Mouse (Mus musculus): ENCODE data around the gene Eef1a1.
"Not testable (repeated sequence)": the region's sequence is repeated elsewhere in the genome, so short reads cannot be mapped to it uniquely, and the experiment has no call there.

Eef1a1 gene

GRCm38 (mm10) chr9:78480706-78481358 is 8.1 kb downstream of the Eef1a1 start:
- in situ Hi-C loops (cut with MboI; ENCODE audit: low pct_unique_long_range_greater_than_20kb in 1 of 2, low sequenced_read_pairs in 2 of 2, unreplicated experiment in 1 of 2) = loop anchor here in 1 of 2 experiments (5.0 kb wide), 1 partner anchor 36 kb away; no protein-coding TSS in a partner anchor

GRCm38 (mm10) chr9:78480227-78480626 is 8.7 kb downstream of the Eef1a1 start:
- in situ Hi-C loops (cut with MboI; ENCODE audit: low pct_unique_long_range_greater_than_20kb in 1 of 2, low sequenced_read_pairs in 2 of 2, unreplicated experiment in 1 of 2) = loop anchor here in 1 of 2 experiments (5.0 kb wide), 1 partner anchor 37 kb away; no protein-coding TSS in a partner anchor

GRCm38 (mm10) chr9:78479308-78479707 is 9.6 kb downstream of the Eef1a1 start:
- in situ Hi-C loops (cut with MboI; ENCODE audit: low pct_unique_long_range_greater_than_20kb in 1 of 2, low sequenced_read_pairs in 2 of 2, unreplicated experiment in 1 of 2) = not testable (repeated sequence)

DNA sequence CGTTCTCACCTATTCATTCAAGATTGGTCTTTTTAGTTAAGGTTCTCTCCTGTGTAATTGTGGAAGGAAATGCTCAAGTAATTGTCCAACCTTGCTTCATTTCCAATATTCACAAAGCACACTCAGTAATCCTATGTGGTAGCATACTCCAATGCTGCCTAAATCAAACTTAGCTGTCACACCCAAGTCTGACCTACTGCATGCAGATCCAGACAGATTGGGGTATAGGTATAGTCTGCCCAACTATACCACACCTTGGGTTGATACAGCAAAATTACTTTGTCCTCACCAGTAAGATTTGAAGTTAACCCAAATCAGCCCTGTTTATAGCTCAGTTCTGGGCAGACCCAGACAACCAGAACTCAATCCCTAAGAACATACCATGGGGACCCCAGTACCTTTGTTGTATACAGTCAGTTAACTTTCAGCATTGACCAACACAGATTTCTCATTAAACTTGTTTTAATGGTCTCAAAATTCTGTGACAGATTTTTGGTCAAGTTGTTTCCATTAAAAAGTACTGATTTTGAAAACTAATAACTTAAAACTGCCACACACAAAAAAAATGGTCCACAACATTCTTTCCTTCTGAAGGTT is 10.8 kb downstream of the Eef1a1 start:
- in situ Hi-C loops (cut with MboI; ENCODE audit: low pct_unique_long_range_greater_than_20kb in 1 of 2, low sequenced_read_pairs in 2 of 2, unreplicated experiment in 1 of 2) = not testable (repeated sequence)

DNA sequence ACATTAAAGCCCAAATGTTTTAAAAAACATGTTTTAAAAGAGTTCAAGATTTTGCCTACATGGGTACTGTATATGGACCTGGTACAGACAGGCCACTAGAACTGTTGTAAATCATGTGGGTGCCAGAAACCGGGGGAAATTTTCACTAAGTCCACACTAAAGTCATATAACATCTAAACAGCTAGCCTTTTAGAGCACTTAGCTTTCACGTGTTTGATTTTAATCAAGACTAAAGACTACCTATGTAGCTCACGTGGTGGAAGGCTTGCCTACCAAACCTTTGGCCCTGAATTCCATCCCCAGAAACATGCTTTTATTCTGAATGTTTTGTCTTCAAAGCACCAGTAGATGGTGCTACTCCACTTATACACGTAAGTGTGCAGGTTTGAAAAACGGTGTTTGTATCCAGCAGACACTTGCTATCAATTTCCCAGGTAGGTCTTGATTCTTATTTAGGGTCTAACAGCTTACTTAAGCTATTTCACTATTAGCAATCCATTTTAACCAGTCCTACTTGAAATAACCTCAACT is 11.9 kb downstream of the Eef1a1 start:
- in situ Hi-C loops (cut with MboI; ENCODE audit: low pct_unique_long_range_greater_than_20kb in 1 of 2, low sequenced_read_pairs in 2 of 2, unreplicated experiment in 1 of 2) = no loop called here

DNA sequence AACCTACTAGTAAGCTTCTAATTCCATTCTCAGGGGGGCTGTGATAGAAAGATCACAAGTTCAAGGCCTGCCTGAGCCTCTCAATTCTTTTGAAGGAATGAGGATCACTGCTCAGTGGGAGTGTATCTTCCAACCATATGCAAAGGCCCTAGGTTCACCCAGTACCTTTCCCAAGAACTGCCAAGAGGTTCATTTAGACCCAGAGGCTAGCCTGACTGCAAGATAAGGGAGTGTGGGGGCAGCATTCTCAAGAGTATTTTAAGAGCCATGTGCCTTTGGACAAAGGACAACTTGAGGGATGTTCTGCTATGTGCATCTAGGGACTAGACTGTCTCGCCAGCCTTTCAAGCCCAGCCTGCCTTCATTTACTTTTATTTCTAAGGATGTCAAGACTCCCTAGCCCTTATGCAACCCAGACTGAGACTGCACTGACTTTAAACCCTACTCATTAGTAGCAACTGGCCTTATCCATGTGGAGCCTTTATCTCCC is 12.4 kb downstream of the Eef1a1 start:
- in situ Hi-C loops (cut with MboI; ENCODE audit: low pct_unique_long_range_greater_than_20kb in 1 of 2, low sequenced_read_pairs in 2 of 2, unreplicated experiment in 1 of 2) = no loop called here

GRCm38 (mm10) chr9:78475873-78476272 is 13.1 kb downstream of the Eef1a1 start:
- in situ Hi-C loops (cut with MboI; ENCODE audit: low pct_unique_long_range_greater_than_20kb in 1 of 2, low sequenced_read_pairs in 2 of 2, unreplicated experiment in 1 of 2) = no loop called here

GRCm38 (mm10) chr9:78475383-78475780 is 13.6 kb downstream of the Eef1a1 start:
- in situ Hi-C loops (cut with MboI; ENCODE audit: low pct_unique_long_range_greater_than_20kb in 1 of 2, low sequenced_read_pairs in 2 of 2, unreplicated experiment in 1 of 2) = no loop called here

- in situ Hi-C loops (cut with MboI; ENCODE audit: low pct_unique_long_range_greater_than_20kb in 1 of 2, low sequenced_read_pairs in 2 of 2, unreplicated experiment in 1 of 2) = no loop called here
Measured at GRCm38 (mm10) chr9:78474771-78475382, 14.1 kb downstream of the Eef1a1 start.

GRCm38 (mm10) chr9:78474270-78474669 is 14.7 kb downstream of the Eef1a1 start:
- in situ Hi-C loops (cut with MboI; ENCODE audit: low pct_unique_long_range_greater_than_20kb in 1 of 2, low sequenced_read_pairs in 2 of 2, unreplicated experiment in 1 of 2) = no loop called here

DNA sequence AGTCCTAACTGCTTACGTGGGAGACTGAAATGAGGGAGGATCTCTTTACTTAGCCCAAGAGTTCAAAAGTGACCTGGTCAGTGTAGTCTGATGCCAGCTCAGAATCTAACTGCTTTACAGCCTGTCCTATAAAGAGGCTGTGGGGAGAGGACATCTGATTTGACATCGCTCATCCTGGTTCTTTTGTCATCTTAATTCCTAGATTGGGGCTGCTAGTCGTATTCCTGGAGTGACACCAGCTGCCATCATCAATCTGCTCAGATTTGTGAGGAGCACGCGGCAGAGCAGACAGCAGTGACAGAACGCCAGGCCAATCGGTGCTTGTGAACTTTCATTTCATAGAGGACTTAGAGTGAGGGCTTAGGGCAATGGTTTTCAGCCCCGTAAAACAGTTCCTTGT is 15.4 kb downstream of the Eef1a1 start:
- in situ Hi-C loops (cut with MboI; ENCODE audit: low pct_unique_long_range_greater_than_20kb in 1 of 2, low sequenced_read_pairs in 2 of 2, unreplicated experiment in 1 of 2) = no loop called here

GRCm38 (mm10) chr9:78465725-78466124 is 23.2 kb downstream of the Eef1a1 start:
- in situ Hi-C loops (cut with MboI; ENCODE audit: low pct_unique_long_range_greater_than_20kb in 1 of 2, low sequenced_read_pairs in 2 of 2, unreplicated experiment in 1 of 2) = no loop called here

- in situ Hi-C loops (cut with MboI; ENCODE audit: low pct_unique_long_range_greater_than_20kb in 1 of 2, low sequenced_read_pairs in 2 of 2, unreplicated experiment in 1 of 2) = no loop called here
Measured at GRCm38 (mm10) chr9:78463337-78463736, 25.6 kb downstream of the Eef1a1 start.

DNA sequence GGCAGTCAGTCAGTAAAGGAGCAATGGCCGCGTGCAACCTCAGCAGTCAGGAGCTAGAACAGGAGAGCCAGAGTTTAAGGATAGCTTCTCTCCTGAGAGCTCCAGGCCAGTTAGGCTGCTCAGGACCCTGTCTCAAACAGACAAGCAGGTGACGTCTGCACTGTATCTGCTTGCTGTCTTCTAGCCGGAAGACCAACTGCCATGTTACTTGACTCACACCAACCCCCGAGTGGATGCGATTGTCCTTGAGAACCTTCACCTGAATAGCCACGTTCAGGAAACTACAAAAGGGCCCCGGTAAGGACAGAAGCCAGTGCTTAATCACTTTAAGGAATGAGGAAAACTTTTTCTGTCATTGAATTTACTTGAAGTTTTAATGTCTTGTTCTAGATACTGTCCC is 31.9 kb downstream of the Eef1a1 start:
- in situ Hi-C loops (cut with MboI; ENCODE audit: low pct_unique_long_range_greater_than_20kb in 1 of 2, low sequenced_read_pairs in 2 of 2, unreplicated experiment in 1 of 2) = no loop called here

DNA sequence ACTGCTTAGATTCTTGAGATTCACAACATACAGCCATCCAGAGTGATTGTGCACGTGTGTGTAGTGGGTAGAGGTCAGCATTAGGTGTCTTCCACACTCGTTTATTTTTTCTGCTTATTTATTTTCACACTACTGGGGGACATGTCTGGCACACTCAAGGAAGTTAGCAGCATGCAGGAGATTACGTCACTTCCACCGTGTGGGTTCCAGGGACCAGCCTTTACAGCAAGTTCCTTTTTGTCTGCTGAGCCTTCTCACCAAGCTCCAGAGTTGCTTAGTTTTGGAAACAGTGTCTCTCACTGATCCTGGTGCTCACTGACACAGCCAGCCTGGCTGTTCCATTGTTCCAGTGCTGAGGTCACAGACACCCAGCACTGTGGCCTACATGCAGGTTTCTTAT is 37.6 kb downstream of the Eef1a1 start:
- in situ Hi-C loops (cut with MboI; ENCODE audit: low pct_unique_long_range_greater_than_20kb in 1 of 2, low sequenced_read_pairs in 2 of 2, unreplicated experiment in 1 of 2) = no loop called here

DNA sequence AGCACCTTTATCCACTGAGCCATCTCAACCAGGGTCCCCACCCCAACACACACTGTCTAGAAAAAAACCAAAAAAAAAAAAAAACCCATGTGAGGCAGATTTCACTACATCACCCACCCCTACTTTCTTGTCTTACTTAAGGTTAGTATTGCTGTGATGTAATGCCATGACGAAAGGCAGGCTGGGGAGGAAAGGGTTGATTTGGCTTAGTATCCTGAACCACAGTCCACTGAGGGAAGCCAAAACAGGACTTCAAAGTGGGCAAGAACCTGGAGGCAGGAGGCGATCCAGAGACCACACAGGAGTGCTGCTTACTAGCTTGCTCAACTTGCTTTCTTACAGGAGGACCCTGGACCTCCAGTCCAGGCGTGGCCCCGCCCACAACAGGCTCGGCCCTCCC is 38.5 kb downstream of the Eef1a1 start:
- in situ Hi-C loops (cut with MboI; ENCODE audit: low pct_unique_long_range_greater_than_20kb in 1 of 2, low sequenced_read_pairs in 2 of 2, unreplicated experiment in 1 of 2) = no loop called here

- in situ Hi-C loops (cut with MboI; ENCODE audit: low pct_unique_long_range_greater_than_20kb in 1 of 2, low sequenced_read_pairs in 2 of 2, unreplicated experiment in 1 of 2) = no loop called here
Measured at GRCm38 (mm10) chr9:78447973-78448873, 40.7 kb downstream of the Eef1a1 start, which contains the start of the genes Mto1 and Gm17324. Gene Mto1 (plus strand): TSS chr9:78448208. Gene Gm17324 (minus strand): TSS chr9:78448786.

- in situ Hi-C loops (cut with MboI; ENCODE audit: low pct_unique_long_range_greater_than_20kb in 1 of 2, low sequenced_read_pairs in 2 of 2, unreplicated experiment in 1 of 2) = no loop called here
Measured at GRCm38 (mm10) chr9:78447606-78447972, 41.4 kb downstream of the Eef1a1 start.

All from mouse embryonic stem cell (cell line).